Mouse (Mus musculus): ENCODE measurements around the gene Uap1l1.

The Uap1l1 gene

DNA sequence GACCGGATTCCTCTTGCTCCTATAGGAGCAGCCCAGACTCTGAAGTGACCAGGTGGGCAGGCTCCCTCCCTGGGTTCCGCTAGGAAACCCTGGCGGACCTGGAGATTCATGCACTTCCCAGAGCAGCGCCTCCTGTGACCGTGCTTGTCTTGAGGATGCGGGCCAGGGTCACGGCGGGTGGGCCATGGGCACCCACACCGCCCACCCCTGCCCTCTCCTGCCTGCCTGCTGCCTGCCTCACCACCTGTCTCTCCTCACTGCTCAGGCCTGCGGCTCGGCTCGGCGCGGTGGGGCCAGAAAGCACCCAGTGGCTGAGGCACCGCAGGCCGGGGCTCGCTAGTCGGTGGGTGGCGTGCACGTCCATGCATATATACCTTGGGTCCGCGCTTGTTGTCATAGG lies 54.5 kb downstream of the Uap1l1 start:
- peak; percentile 63 for DNase-seq

DNA sequence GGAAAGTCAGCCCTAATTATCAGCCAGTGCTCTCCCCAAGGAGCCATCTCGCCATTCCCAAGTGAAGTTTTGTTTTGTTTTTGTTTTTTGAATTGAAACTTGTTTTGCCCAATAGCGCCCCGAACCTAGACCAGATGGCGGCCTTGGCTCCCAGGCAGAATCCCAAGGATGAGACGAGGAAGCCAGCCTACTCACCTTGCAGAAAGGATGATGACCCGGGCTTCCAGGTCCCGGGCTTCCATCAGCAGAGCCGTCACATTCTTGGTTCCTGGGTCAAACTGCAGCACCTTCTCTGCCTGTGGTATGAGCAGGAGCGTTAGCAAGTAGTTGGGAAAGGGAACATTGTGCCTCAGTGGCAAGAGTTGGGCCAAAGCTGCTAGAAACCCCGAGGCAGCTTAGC lies 55.3 kb downstream of the Uap1l1 start:
- DNase-seq: peak; percentile 59

All from cerebellum, adult 9-11 months (tissue).